Mouse (Mus musculus): ENCODE data around the gene Sap30l.

GRCm38 (mm10) chr11:57813641-57814040 lies 12.2 kb downstream of the Sap30l start:
- TF ChIP-seq POLR2A (IDR thresholded peaks at IDR 0.05; ENCODE audit: low read depth, low read length): no peak
- no peak for TF ChIP-seq CTCF (IDR thresholded peaks at IDR 0.05; ENCODE audit: extremely low read depth, insufficient read length, insufficient replicate concordance, low read depth, low read length)

All from small intestine, adult 2 months (tissue).